Mouse (Mus musculus) erythroblast, adult 5-6 weeks (primary cell): ENCODE results near the gene Ccr9. TPM values are rescaled to one million over a fixed set of nuclear protein-coding genes. Genes with fewer than 3 reads are reported as not detected.

Source experiments
- ATAC-seq: replicated peaks from 2 replicates; pipeline ENCODE4 v1.8.0; 2016; ENCODE audit warnings: moderate number of reproducible peaks, mild to moderate bottlenecking, moderate TSS enrichment, inconsistent platforms; ENCODE audit not compliant: poor library complexity, low FRiP score, severe bottlenecking
- total RNA-seq, 2 experiments: library from RNA; stranded (forward) in 1 of 2; stranded (reverse) in 1 of 2; fragments of 150-400 nt in 1 of 2; fragments of 200-764, 138-1000 nt in 1 of 2; gene quantifications; 2 replicates each; pipeline versions ENCODE4 v1.2.3 to v1.2.4; 2015 to 2017; ENCODE audit warnings: low replicate concordance in 2 of 2

The Ccr9 gene
- total RNA-seq, 2 experiments from 2014 or later, result 0.34 to 3.5 TPM

- ATAC-seq, result no peak
Measured at GRCm38 (mm10) chr9:123788855-123789529, 110.8 kb downstream of the Ccr9 start.

- peak; percentile 75 for ATAC-seq
Measured at GRCm38 (mm10) chr9:123796174-123796573, 117.9 kb downstream of the Ccr9 start.

GRCm38 (mm10) chr9:123801527-123801926 is 123.3 kb downstream of the Ccr9 start:
- ATAC-seq, result no peak

GRCm38 (mm10) chr9:123802421-123802820 is 124.2 kb downstream of the Ccr9 start:
- ATAC-seq, result no peak

- no peak for ATAC-seq
Measured at GRCm38 (mm10) chr9:123802896-123803295, 124.7 kb downstream of the Ccr9 start.

GRCm38 (mm10) chr9:123805241-123805640 is 127.0 kb downstream of the Ccr9 start:
- no peak for ATAC-seq

GRCm38 (mm10) chr9:123806267-123806666 is 128.0 kb downstream of the Ccr9 start, which contains the start of gene Cxcr6:
Gene Cxcr6 (plus strand): TSS chr9:123806475.
- no peak for ATAC-seq

- ATAC-seq, result no peak
Measured at GRCm38 (mm10) chr9:123808583-123808982, 130.3 kb downstream of the Ccr9 start.

GRCm38 (mm10) chr9:123811831-123812230 is 133.6 kb downstream of the Ccr9 start:
- ATAC-seq, result no peak

- ATAC-seq, result no peak
Measured at GRCm38 (mm10) chr9:123814326-123814725, 136.1 kb downstream of the Ccr9 start.

GRCm38 (mm10) chr9:123814821-123815220 is 136.6 kb downstream of the Ccr9 start:
- ATAC-seq, result no peak

GRCm38 (mm10) chr9:123815444-123815843 is 137.2 kb downstream of the Ccr9 start:
- no peak for ATAC-seq

- ATAC-seq, result no peak
Measured at GRCm38 (mm10) chr9:123815996-123816395, 137.8 kb downstream of the Ccr9 start.

GRCm38 (mm10) chr9:123818601-123819000 is 140.4 kb downstream of the Ccr9 start:
- no peak for ATAC-seq

GRCm38 (mm10) chr9:123826631-123827030 is 148.4 kb downstream of the Ccr9 start:
- ATAC-seq, result no peak

- ATAC-seq, result no peak
Measured at GRCm38 (mm10) chr9:123828916-123829315, 150.7 kb downstream of the Ccr9 start.

Other genes starting within 250 kb of the Ccr9 start
- 10.7 and 19.2 TPM in 2 replicates for gene Limd1, start 199.7 kb upstream of the Ccr9 start, total RNA-seq (2015; ENCODE audit: low replicate concordance)
- gene Limd1, start 199.7 kb upstream of the Ccr9 start, total RNA-seq (2017; ENCODE audit: low replicate concordance), result 14.1 and 22.6 TPM in 2 replicates
- gene Sacm1l, start 148.7 kb upstream of the Ccr9 start, total RNA-seq (2015; ENCODE audit: low replicate concordance), result 12.7 and 15.5 TPM in 2 replicates
- gene Sacm1l, start 148.7 kb upstream of the Ccr9 start, total RNA-seq (2017; ENCODE audit: low replicate concordance), result 12.8 and 13.4 TPM in 2 replicates
- 1.0 TPM in 1 of 2 replicates, not detected in the other for gene Slc6a20b, start 45.9 kb upstream of the Ccr9 start, total RNA-seq (2015; ENCODE audit: low replicate concordance)
- 1.3 and 1.4 TPM in 2 replicates for gene Slc6a20b, start 45.9 kb upstream of the Ccr9 start, total RNA-seq (2017; ENCODE audit: low replicate concordance)
- 34.3 and 35.2 TPM in 2 replicates for gene Slc6a20a, start 446 bp downstream of the Ccr9 start, total RNA-seq (2015; ENCODE audit: low replicate concordance)
- 39.0 TPM in 2 replicates for gene Slc6a20a, start 446 bp downstream of the Ccr9 start, total RNA-seq (2017; ENCODE audit: low replicate concordance)
- 6.3 and 16.7 TPM in 2 replicates for gene Lztfl1, start 39.3 kb downstream of the Ccr9 start, total RNA-seq (2015; ENCODE audit: low replicate concordance)
- 9.6 and 15.3 TPM in 2 replicates for gene Lztfl1, start 39.3 kb downstream of the Ccr9 start, total RNA-seq (2017; ENCODE audit: low replicate concordance)
- 1.3 TPM in 1 of 2 replicates, not detected in the other for gene Cxcr6, start 128.0 kb downstream of the Ccr9 start, total RNA-seq (2015; ENCODE audit: low replicate concordance)
- 0.77 and 1.3 TPM in 2 replicates for gene Cxcr6, start 128.0 kb downstream of the Ccr9 start, total RNA-seq (2017; ENCODE audit: low replicate concordance)
- gene Fyco1, start 173.5 kb downstream of the Ccr9 start, total RNA-seq (2015; ENCODE audit: low replicate concordance), result 10.9 and 12.3 TPM in 2 replicates
- gene Fyco1, start 173.5 kb downstream of the Ccr9 start, total RNA-seq (2017; ENCODE audit: low replicate concordance), result 6.5 and 9.1 TPM in 2 replicates
- gene Xcr1, start 183.6 kb downstream of the Ccr9 start, total RNA-seq (2015; ENCODE audit: low replicate concordance), result not detected in 2 replicates
- 0.70 TPM in 1 of 2 replicates, not detected in the other for gene Xcr1, start 183.6 kb downstream of the Ccr9 start, total RNA-seq (2017; ENCODE audit: low replicate concordance)